Mouse (Mus musculus) lung, embryonic 14.5 days (tissue): Measurements from ENCODE around the gene Sugt1. TPM values are rescaled to one million over a fixed set of nuclear protein-coding genes. Genes with fewer than 3 reads are reported as not detected.

Experiments used
- ATAC-seq: fragments of 200-750 bp; cut with Nextera tagmentation; 2 replicates; pipeline ENCODE4 v1.8.0; 2017; ENCODE audit warnings: mild to moderate bottlenecking, moderate TSS enrichment, moderate library complexity; ENCODE audit not compliant: insufficient read depth
- DNase-seq: peaks from one replicate; pipeline ENCODE4 v3.0.0-alpha.2; 2015
- H3K27ac ChIP-seq: fragments of 300-500 bp; sonication (generic); 2 replicates; pipeline ENCODE4 v1.5.1; 2014; ENCODE audit warnings: low read depth, mild to moderate bottlenecking, moderate library complexity
- H3K27me3 ChIP-seq: fragments of 300-500 bp; sonication (generic); 2 replicates; pipeline ENCODE4 v1.6.1; 2014; ENCODE audit warnings: low read length, control low read depth; ENCODE audit not compliant: insufficient read depth
- H3K36me3 ChIP-seq: fragments of 300-500 bp; sonication (generic); 2 replicates; pipeline ENCODE4 v1.6.1; 2014; ENCODE audit warnings: control low read depth; ENCODE audit not compliant: insufficient read depth
- H3K4me1 ChIP-seq: fragments of 300-500 bp; sonication (generic); 2 replicates; pipeline ENCODE4 v1.6.1; 2014; ENCODE audit warnings: antibody characterized with exemption, control low read depth; ENCODE audit not compliant: insufficient read depth
- H3K4me2 ChIP-seq: fragments of 300-500 bp; sonication (generic); 2 replicates; pipeline ENCODE4 v1.6.1; 2014; ENCODE audit warnings: mild to moderate bottlenecking
- H3K4me3 ChIP-seq: fragments of 300-500 bp; sonication (generic); 2 replicates; pipeline ENCODE4 v1.5.1; 2014; ENCODE audit warnings: low read depth, low read length
- H3K9ac ChIP-seq: fragments of 300-500 bp; sonication (generic); 2 replicates; pipeline ENCODE4 v1.6.1; 2014
- H3K9me3 ChIP-seq: fragments of 300-500 bp; sonication (generic); 2 replicates; pipeline ENCODE4 v1.6.1; 2016; ENCODE audit warnings: low read depth, low read length, control low read depth
- CTCF ChIP-seq: IDR thresholded peaks from 2 replicates; pipeline ENCODE4 v1.5.1; 2016; ENCODE audit warnings: antibody characterized with exemption, low read depth
- WGBS: fragments of 180-500 bp; shearing (Covaris S2); extraction: QIAGEN DNeasy Blood & Tissue Kit; methylation state at CpG from one replicate; pipeline ENCODE4 v1.1.7; 2014; 5-methylcytosine and 5-hydroxymethylcytosine counted together
- polyA plus RNA-seq: library from polyadenylated mRNA; unstranded; fragments of >200 nt; fragmentation: Nextera tagmentation; extraction: Ambion mirVana; gene quantifications from 2 replicates; pipeline ENCODE4 v1.2.1, GENCODE M21; 2014

Gene Sugt1
- polyA plus RNA-seq, 1 experiment from 2014 or later: 128 TPM

GRCm38 (mm10) chr14:79658748-79659508 lies 71.4 kb downstream of the Sugt1 start:
- Histone ChIP-seq H3K4me2 (no peak overlapping the region), H3K27ac (no peak overlapping the region)
- no peak for DNase-seq

GRCm38 (mm10) chr14:79660467-79660866 lies 73.0 kb downstream of the Sugt1 start:
- no peak for TF ChIP-seq CTCF
- Histone ChIP-seq H3K4me2 (peak overlapping the region; percentile 58; the same call in 1 of the 2 replicates), H3K4me3 (no peak overlapping the region), H3K36me3 (no peaks in the 10 kb centered on the region), H3K27me3 (no peaks in the 10 kb centered on the region), H3K4me1 (no peaks in the 10 kb centered on the region), H3K9me3 (no peaks in the 10 kb centered on the region), H3K27ac (peak overlapping the region; percentile 81), H3K9ac (no peak overlapping the region)
- WGBS: 42% methylated on average over 5 of the region's 5 CpGs
- DNase-seq (peak; percentile 73), ATAC-seq (peak; percentile 66)

More at GRCm38 (mm10) chr14:79658748-79659508, 71.4 kb downstream of the Sugt1 start:
- Histone ChIP-seq H3K4me1 (no peaks in the 10 kb centered on the region), H3K36me3 (no peaks in the 10 kb centered on the region), H3K27me3 (no peaks in the 10 kb centered on the region), H3K4me3 (no peak overlapping the region), H3K9ac (no peak overlapping the region), H3K9me3 (no peaks in the 10 kb centered on the region)
- no peak for ATAC-seq
- 72% methylated on average over 6 of the region's 6 CpGs for WGBS
- TF ChIP-seq CTCF: no peak

GRCm38 (mm10) chr14:79661005-79661917 lies 73.8 kb downstream of the Sugt1 start:
- Histone ChIP-seq H3K4me3 (peak overlapping the region; percentile 24), H3K4me2 (peak overlapping the region; percentile 58), H3K9me3 (no peaks in the 10 kb centered on the region), H3K9ac (peak overlapping the region; percentile 29; the same call in 1 of the 2 replicates), H3K36me3 (no peaks in the 10 kb centered on the region), H3K27ac (peak overlapping the region; percentile 81), H3K27me3 (no peaks in the 10 kb centered on the region), H3K4me1 (no peaks in the 10 kb centered on the region)
- ATAC-seq (peak; percentile 90), DNase-seq (peak; percentile 77)
- peak; percentile 88 for TF ChIP-seq CTCF
- 17% methylated on average over 33 of the region's 33 CpGs for WGBS

- Histone ChIP-seq H3K4me3 (peak within 1 kb of the TSS; percentile 24), H3K9ac (peak within 1 kb of the TSS; percentile 29; the same call in 1 of the 2 replicates), H3K9me3 (no peaks in the 10 kb centered on the region), H3K27me3 (no peaks in the 10 kb centered on the region), H3K27ac (peak within 1 kb of the TSS; percentile 81), H3K4me1 (no peaks in the 10 kb centered on the region), H3K4me2 (peak within 1 kb of the TSS; percentile 58), H3K36me3 (no peaks in the 10 kb centered on the region)
- peak; percentile 18; the same call in 1 of the 2 replicates for ATAC-seq
- TF ChIP-seq CTCF: no peak
- no peak for DNase-seq
- WGBS: 53% methylated on average over 4 of the region's 4 CpGs
These were observed 74.5 kb downstream of the Sugt1 start, which contains the start of gene Cnmd for GRCm38 (mm10) chr14:79662001-79662400. Gene Cnmd, minus strand, starts transcription at chr14:79662170.

GRCm38 (mm10) chr14:79671008-79671407 lies 83.5 kb downstream of the Sugt1 start:
- Histone ChIP-seq H3K4me1 (no peaks in the 10 kb centered on the region), H3K9me3 (no peaks in the 10 kb centered on the region), H3K36me3 (no peaks in the 10 kb centered on the region), H3K27ac (no peak overlapping the region), H3K27me3 (no peaks in the 10 kb centered on the region), H3K4me3 (no peak overlapping the region), H3K4me2 (no peak overlapping the region), H3K9ac (no peak overlapping the region)
- DNase-seq (no peak), ATAC-seq (no peak)
- no peak for TF ChIP-seq CTCF
- 83% methylated on average over 3 of the region's 3 CpGs for WGBS

- no peaks in the 10 kb centered on the region for H3K27me3 ChIP-seq
- H3K27ac ChIP-seq: no peak overlapping the region
- no peaks in the 10 kb centered on the region for H3K36me3 ChIP-seq
- no peak overlapping the region for H3K4me3 ChIP-seq
- 85% methylated on average over 5 of the region's 5 CpGs for WGBS
- ATAC-seq (no peak), DNase-seq (no peak)
- H3K9ac ChIP-seq: no peak overlapping the region
- no peak overlapping the region for H3K4me2 ChIP-seq
- TF ChIP-seq CTCF: no peak
- H3K4me1 ChIP-seq: no peaks in the 10 kb centered on the region
- H3K9me3 ChIP-seq: no peaks in the 10 kb centered on the region
These were observed 85.1 kb downstream of the Sugt1 start for GRCm38 (mm10) chr14:79672567-79672966.
